In the genomic region with DNA sequence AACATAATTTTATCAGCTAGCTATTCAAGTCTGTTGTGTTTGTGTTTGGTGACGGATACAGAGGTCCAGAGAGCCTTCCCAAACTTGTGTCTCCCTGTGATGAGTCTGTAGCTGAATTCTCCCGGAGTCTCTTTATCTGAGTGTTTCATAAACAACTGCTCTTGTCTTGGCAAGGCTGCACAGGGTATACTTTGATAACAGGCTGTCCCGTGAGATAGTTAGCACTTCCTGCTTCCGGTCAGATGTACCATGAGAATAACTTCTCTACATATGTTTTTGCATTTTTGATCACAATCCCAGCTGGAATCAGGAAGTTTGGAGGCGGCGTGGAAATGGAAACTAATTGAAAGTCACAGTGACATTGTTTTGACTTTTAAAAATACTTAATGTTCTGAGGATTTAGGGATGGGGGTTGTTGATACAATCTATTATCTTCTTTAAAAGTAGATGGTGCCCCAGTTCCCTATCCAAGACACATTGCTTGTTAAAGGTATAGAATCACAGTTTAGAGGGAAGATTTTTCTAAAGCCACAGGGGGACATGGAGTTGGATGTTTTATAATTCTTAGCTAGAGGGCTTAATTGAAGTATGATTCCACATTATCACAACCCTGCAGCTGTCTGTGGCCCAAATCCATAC, we compare ENCODE assay signal across 10 mouse cellular contexts.
DNase-seq lines count a peak whose midpoint lies in the region; ATAC-seq and TF ChIP-seq lines count a peak whose summit lies in the region.
"Had no signal": no experiment of that assay in that cellular context is flagged by ENCODE, and none has a peak within 500 bp of the region (broad histone marks: within the 10 kb centered on the region; RNA-seq: fewer than 3 reads in every experiment).

No protein-coding gene starts in this region.

- no peak overlapping the region for H3K4me2 ChIP-seq in kidney, embryonic 16.5 days (replicated peaks; ENCODE audit: low read depth, low read length)
- H3K4me2 ChIP-seq in kidney, embryonic 15.5 days, result no peak overlapping the region

- WGBS in kidney, embryonic 16.5 days, result 60% methylated on average over 6 of the region's 6 CpGs
- 55% methylated on average over 6 of the region's 6 CpGs for WGBS in kidney, embryonic 15.5 days
- 16% methylated on average over 6 of the region's 6 CpGs for whole genome bisulfite sequencing in heart, adult 2 months

- intact Hi-C loops in heart, adult 2 months (cut with DNase I), result loop anchor here (5.0 to 10.0 kb wide), 2 partner anchors 221 to 319 kb away; no protein-coding TSS in a partner anchor
- intact Hi-C loops in left cerebral cortex, postnatal 10 days (cut with DNase I), result no loop called here

- no peaks in the 10 kb centered on the region for H3K36me3 ChIP-seq in kidney, embryonic 16.5 days (ENCODE audit: insufficient read depth, low read length)
- H3K36me3 ChIP-seq in kidney, embryonic 15.5 days, result no peaks in the 10 kb centered on the region
- peaks cover 5% of the 10 kb centered on the region for H3K36me3 ChIP-seq in heart, adult 2 months (ENCODE audit: control insufficient read depth, insufficient read depth, low read length)

- no peaks in the 10 kb centered on the region for H3K27me3 ChIP-seq in kidney, embryonic 16.5 days (ENCODE audit: insufficient read depth, low read length)
- H3K27me3 ChIP-seq in kidney, embryonic 15.5 days, result no peaks in the 10 kb centered on the region
- H3K27me3 ChIP-seq in heart, adult 2 months (ENCODE audit: control insufficient read depth, insufficient read depth, low read length), result no peaks in the 10 kb centered on the region

- no peak for TF ChIP-seq EP300 in heart, adult 2 months (IDR thresholded peaks at IDR 0.05; ENCODE audit: insufficient read depth, low read depth, low read length)

- peak in 1 of 2 experiments; percentile 39 for DNase-seq in heart, adult 2 months
- DNase-seq in liver, result peak; percentile 14
- peak; percentile 20 to 21 for DNase-seq in lung, postnatal 4 days
- DNase-seq in thymus, postnatal 4 days, result no peak
- no peak for DNase-seq in Muller cell, postnatal 12 days (ENCODE audit: inconsistent ontology term)
- DNase-seq in left cerebral cortex, postnatal 10 days (ENCODE audit: extremely low spot score in 1 of 2, low spot score in 2 of 2), result no peak
- DNase-seq: thymus, adult 18-20 months had no signal

- no peak overlapping the region for H3K9ac ChIP-seq in kidney, embryonic 16.5 days (replicated peaks; ENCODE audit: low read length)
- H3K9ac ChIP-seq in kidney, embryonic 15.5 days, result no peak overlapping the region
- H3K9ac ChIP-seq in heart, adult 2 months (ENCODE audit: low read depth, low read length), result no peak overlapping the region

- H3K4me1 ChIP-seq in kidney, embryonic 16.5 days (ENCODE audit: insufficient read depth, low read length), result 0 out of 2 replicates have a peak, but pooled peaks cover 3% of the 10 kb centered on the region
- peaks cover 2% of the 10 kb centered on the region; the same call in 1 of the 2 replicates for H3K4me1 ChIP-seq in kidney, embryonic 15.5 days
- H3K4me1 ChIP-seq in heart, adult 2 months (ENCODE audit: control insufficient read depth, insufficient read depth, low read length), result peaks cover 3% of the 10 kb centered on the region

- no peaks in the 10 kb centered on the region for H3K79me2 ChIP-seq in heart, adult 2 months (replicated peaks; ENCODE audit: control insufficient read depth, insufficient read depth, low read length)

- no peak overlapping the region for H3K4me3 ChIP-seq in kidney, embryonic 16.5 days (ENCODE audit: low read length)
- no peak overlapping the region for H3K4me3 ChIP-seq in kidney, embryonic 15.5 days (replicated peaks)
- H3K4me3 ChIP-seq in heart, adult 2 months, result no peak overlapping the region

- TF ChIP-seq POLR2A in heart, adult 2 months (IDR thresholded peaks at IDR 0.05; ENCODE audit: insufficient read depth, low read depth, low read length), result peak; percentile 17; the same call in 1 of the 2 replicates

- no peak for TF ChIP-seq CTCF in heart, adult 2 months (IDR thresholded peaks at IDR 0.05)

- no peaks in the 10 kb centered on the region for H3K9me3 ChIP-seq in kidney, embryonic 16.5 days (ENCODE audit: low read length)
- H3K9me3 ChIP-seq in kidney, embryonic 15.5 days (replicated peaks), result no peaks in the 10 kb centered on the region

- ATAC-seq in kidney, embryonic 16.5 days (ENCODE audit: low FRiP score, low TSS enrichment), result peak; percentile 39; the same call in 1 of the 2 replicates
- no peak for ATAC-seq in kidney, embryonic 15.5 days (replicated peaks; ENCODE audit: low FRiP score)

- peak overlapping the region; percentile 32 for H3K27ac ChIP-seq in kidney, embryonic 16.5 days (ENCODE audit: low read length)
- H3K27ac ChIP-seq in kidney, embryonic 15.5 days, result no peak overlapping the region
- peak overlapping the region; percentile 58 for H3K27ac ChIP-seq in heart, adult 2 months
- H3K27ac ChIP-seq: macrophage had no signal

Comparison
In these comparisons a context has a peak if more than half of its experiments do, and no peak if none do; other contexts are left out.
1. DNase-seq: peak in liver (single experiment) and lung, postnatal 4 days (2 of 2); none in thymus, postnatal 4 days (single experiment), Muller cell, postnatal 12 days (single experiment) and left cerebral cortex, postnatal 10 days (0 of 2).